Mouse (Mus musculus): ENCODE data around the gene Sstr3.

Gene Sstr3

DNA sequence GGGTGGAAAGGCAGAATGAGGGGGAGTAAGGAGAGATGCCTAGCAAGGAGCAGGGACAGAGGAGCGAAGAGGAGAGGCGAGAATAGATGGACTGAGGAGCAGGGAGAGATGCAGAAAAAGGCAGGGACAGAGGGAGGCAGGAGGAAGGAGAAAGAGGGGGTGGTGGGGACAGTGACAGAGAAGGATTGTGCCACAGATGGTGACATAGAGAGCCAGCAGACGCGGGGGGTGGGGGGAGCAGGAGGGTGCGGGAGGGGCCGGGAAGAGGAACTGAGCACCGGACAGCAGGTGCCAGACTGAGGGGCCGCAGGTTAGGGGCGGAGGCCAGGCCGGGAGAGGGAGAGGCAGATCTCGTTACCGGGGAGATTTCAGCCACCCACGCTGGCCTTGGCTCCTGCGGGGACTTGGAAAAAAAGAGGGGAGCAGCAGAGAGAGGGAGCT, at the start of gene Sstr3:
Sstr3 (minus strand) TSS at position 125 of the 441 bp plus-strand sequence.
- DNase-seq = no peak

- no peak for DNase-seq
These were observed 49.5 kb upstream of the Sstr3 start for GRCm38 (mm10) chr15:78593896-78594425.

- no peak for DNase-seq
These were observed 48.0 kb upstream of the Sstr3 start for GRCm38 (mm10) chr15:78592452-78592968.

- no peak for DNase-seq
These were observed 47.4 kb upstream of the Sstr3 start for GRCm38 (mm10) chr15:78591680-78592451.

DNA sequence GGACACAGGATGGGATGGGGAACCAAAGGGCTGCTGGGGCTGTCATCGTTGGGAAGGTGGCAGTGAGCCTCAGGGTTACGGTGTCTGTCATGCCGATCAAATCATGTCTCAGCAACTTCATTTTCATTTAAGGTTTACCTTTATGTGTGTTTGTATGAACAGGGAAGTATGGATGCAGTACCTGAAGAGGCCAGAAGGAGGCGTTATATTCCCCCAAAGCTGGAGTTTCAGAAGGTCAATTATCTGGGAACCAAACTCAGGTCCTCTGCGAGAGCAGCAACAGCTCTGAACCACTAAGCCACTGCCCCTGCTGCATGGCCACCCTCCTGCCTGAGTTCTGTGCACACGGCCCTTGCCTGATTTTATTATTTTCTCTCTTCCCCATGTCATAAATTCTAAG, 46.3 kb upstream of the Sstr3 start:
- DNase-seq = no peak

DNA sequence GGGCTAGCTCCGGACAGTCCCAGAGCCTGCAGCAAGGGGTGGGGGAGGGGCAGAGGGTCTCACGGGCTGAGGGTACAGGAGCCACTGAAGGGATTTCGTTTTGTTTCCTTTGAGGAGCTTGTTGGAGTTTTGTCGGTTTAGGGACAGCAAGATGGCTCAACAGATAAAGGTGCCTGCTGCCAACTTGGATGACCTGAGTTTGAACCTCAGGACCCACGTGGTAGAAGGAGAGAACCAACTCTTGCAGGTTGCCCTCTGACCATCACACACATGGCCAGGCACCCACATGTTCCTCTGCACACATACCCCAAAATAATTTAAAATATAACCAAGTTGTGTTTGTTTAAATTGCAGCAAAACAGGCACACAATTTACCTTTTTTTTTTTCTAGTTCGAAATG, 45.5 kb upstream of the Sstr3 start:
- no peak for DNase-seq

GRCm38 (mm10) chr15:78588900-78589299, 44.4 kb upstream of the Sstr3 start:
- DNase-seq = peak in 1 of 2 experiments; percentile 16

DNA sequence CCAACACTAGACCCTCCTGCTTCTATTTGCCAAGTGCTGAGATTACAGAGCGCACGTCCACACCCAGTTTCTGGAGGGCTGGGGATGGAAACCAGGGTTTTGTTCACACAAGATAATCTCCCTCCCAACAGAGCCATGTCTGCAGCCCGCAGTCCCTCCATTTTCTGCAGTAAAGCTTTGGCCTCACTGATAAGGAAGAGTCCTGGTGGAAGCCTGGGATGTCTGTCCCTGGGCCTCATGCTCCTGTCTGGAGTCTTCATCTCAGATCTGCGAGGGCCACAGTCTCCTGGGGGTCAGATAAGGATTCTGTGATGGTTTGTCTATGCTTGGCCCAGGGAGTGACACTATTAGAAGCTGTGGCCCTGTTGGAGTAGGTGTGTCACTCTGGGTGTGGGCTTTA, 43.6 kb upstream of the Sstr3 start:
- no peak for DNase-seq

DNA sequence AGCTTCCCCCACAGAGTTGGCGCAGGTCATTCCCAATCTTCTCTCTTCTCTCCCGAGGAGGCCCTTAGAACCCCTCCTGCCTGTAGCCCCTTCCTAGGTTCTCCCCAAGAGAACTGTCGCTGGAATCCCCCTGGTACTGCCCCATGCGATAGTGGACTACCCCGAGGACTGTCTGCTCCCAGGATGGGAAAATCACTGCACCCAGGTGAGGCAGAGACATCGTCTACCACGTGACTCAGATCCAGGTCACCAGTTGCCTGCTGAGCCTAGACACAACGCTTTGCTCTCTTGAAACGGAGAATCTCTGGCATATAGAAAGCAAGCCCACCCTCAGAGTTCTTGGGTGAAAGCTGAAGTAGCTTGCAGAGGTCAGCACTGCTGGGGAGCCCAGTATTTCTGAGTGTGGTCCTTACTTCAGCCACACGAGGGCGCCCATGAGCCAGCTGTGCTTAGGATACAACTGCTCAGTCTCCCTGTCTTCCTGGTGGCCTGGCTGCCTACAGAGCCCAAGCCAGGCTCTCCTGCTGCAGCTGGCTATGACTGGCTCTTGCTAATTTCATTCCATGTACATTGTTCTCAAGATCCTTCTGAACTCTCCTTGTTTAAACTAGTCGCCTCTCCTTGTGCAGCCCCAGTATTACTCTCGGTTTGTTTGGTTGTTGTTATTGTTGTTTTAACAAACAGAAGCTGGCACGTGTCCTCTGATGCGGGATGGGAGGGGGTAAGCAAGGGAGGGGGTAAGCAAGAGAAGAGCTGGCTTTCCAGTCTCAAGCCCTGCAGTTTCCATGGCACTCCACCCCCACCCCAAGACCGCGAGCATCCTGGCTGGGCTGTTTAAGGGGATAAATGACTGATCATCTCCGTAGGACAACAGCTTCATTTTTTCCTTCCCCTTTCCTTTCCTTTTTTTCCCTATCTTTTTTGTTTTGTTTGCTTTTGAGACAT, 42.8 kb upstream of the Sstr3 start:
- peak; percentile 81 to 92 for DNase-seq

- no peak for DNase-seq
These were observed 40.9 kb upstream of the Sstr3 start for GRCm38 (mm10) chr15:78585404-78585803.

DNA sequence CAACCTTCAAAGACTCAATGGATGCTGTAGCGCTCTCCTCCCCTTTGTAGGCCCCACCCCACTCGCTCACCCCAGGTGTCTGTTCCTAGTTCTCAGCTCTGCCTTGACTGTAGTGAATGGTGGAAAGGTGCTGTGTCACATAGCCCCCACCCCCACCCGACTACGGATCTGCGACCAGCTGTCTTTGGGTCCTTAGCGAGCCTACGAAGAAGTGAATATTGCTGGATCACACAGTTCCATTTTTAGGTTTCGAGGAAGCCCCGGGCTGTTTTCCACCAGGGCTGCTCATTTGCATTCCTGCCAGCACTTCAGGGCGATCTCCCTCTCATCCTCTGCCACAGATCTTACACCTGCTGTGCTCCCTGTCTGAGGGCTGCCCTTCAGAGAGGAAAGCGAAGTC, 38.9 kb upstream of the Sstr3 start:
- no peak for DNase-seq

DNA sequence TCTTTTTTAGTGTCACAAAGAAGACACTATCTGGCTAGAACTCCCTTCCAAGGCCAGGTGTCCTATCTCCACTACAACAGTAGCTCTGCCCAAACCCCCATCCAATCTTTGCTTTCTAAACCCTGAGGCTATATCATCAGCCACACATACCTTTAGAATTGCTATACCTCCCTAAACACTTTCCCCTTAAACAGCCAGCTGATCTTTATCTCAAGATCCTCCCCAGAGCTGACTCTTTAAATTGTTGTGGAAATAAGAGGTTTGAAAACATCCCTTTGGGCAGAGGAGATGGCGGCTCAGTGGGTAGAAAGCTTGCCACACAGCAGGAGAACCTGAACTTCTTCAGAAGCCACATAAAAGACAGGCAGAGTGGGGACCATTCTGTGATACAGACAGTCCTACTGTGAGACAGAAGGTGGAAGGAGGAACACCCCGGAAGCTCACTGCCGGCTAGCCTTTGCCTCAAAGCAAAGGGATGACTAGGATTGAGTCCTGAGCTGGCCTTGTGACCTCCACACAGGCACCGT, 31.9 kb upstream of the Sstr3 start:
- no peak for DNase-seq

DNA sequence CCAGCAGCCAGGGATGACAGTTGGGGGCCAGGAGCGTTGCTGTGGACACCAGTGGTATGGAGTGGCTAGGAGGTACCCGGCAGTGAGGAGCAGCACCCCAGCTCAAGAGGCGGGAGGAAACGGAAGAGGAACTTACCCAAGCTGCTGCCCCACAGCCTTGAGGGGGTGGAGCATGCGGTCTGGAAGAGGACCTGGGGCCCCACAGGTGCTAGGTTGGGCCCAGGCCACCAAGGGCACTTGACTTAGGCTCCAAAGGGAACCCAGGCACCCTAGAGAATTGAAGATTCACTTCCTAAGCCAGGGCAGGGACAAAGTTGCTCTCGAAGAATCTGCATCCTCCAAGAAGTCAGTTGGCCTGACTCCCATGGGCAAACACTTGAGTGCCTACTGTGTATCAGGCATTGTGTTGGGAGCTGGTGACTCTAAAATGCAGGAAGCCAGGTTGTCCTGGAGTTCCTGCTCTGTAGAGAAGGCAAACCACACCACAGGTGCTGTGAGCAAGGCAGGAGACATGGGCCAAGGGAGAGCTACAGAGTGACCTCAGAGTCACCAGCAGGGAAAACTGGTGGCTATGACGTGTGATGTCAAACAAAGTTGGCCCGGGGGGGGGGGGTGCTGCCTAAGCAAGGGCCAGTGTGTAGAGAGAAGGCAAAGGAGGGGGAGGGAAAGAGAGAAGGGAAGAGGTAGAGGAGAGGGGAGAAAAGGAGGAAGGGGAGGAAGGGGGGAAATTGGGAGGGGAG, 28.3 kb upstream of the Sstr3 start, which contains the start of gene Rac2:
Rac2 (minus strand) TSS at position 126 of the 740 bp plus-strand sequence.
- DNase-seq = peak in 1 of 2 experiments; percentile 19

- no peak for DNase-seq
These were observed 27.8 kb upstream of the Sstr3 start for GRCm38 (mm10) chr15:78572270-78572600.

DNA sequence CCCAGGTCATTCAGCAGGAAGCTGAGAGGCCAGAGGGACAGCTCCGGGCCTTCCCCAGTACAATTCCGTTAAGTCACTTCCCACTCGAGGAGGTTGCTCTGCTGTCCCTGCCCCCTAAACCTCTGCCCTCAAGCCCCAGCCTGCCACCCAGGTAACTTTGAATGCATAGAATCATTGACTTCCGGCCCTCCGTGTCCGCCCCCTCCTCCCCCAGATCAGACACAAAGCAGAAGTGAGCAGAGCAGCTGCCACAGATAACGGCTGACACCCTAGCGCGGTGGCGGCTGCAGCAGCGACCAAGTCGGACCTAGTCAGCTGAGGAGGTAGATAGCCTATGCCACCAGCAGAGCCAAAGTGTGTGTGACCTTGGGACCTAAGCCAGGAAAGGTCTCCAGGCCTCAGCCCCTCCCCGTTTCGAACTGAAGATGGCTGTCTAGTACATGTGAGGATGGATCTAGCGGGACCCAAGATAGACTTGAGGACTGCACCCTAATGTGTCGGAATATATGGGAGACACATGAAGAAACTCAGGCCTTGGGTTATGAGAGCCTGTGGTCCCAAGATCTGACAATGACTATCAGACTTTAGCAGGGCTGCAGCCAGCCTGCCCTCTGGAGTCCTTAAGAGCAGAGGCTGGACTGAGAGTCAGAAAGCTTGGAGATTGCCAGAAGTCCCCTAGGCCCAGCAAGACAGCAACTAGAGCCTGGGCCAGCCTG, 27.2 kb upstream of the Sstr3 start:
- peak in 1 of 2 experiments; percentile 12 for DNase-seq

DNA sequence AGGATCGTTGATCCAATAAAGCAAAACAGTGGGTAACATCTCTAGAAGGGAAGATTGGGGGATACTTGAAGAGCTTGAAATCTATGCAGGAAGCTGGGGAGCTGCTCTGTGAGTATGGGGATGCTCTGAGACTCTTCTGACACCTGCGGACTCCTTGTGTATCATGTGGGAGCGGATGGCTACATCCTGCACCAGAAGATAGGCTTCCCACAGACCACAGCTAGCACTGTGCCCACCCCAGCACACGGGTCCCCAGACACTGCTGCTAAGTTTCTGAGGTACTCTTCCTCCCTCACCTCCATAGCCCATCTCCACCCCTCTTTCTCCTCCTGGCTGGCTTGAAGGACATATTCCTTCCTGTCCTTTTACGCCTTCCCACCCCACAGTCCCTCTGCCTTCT, 25.7 kb upstream of the Sstr3 start:
- DNase-seq = no peak

- DNase-seq = no peak
These were observed 23.2 kb upstream of the Sstr3 start for GRCm38 (mm10) chr15:78567608-78568120.

DNA sequence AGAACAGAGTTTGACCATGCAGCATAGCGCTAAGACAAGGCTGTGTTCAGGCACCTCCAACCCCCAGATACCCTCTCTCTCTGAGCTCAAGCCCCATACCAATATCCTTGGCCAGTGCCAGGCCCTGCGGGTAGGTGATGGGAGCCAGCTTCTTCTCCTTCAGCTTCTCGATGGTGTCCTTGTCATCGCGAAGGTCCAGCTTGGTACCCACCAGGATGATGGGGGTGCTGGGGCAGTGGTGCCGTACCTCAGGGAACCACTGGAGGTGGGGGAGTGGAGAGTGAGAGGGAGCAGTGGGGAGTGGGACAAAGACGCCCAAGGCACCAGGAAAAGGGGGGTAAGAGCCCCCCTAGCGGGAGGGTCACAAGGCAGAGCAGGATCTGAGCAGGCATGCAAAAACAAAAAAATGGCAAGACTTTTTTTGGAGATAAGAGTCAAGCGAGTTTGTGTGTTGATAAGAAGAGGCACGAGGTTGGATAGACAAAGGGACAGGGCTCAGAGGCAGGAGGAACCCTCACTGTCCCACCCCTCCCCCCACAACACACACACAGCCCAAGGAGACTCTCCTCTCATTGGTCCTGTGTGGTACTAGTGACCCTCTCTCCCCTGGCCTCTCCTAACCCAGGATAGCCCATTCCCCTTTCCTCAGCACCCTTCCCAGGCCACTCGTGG, 20.4 kb upstream of the Sstr3 start:
- DNase-seq = no peak

GRCm38 (mm10) chr15:78563937-78564336, 19.5 kb upstream of the Sstr3 start:
- no peak for DNase-seq

DNA sequence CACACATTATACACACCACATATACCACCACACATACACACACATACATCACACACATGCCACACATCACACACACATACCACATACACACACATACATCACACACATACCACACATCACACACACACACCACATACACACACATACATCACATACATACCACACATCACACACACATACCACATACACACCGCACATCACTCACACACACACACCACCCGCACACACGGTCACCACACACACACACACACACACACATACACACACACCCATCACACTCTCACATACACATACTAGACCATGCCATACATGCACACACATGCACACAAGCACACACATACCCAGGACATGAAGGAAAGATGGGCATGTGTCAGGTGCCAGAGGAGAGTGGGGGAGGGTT, 18.9 kb upstream of the Sstr3 start:
- DNase-seq = no peak

Measured in kidney, postnatal 36 days (tissue).